Mouse (Mus musculus) lung, adult 2 months (tissue): ENCODE results near the gene St6galnac5. TPM values are rescaled to one million over a fixed set of nuclear protein-coding genes. Genes with fewer than 3 reads are reported as not detected.

Source experiments
- DNase-seq: peaks from one replicate; pipeline ENCODE4 v3.0.0; 2022
- H3K4me1 ChIP-seq: fragments of 200-500 bp; 2 replicates; pipeline ENCODE4 v1.6.1; 2011; ENCODE audit warnings: low read length; ENCODE audit not compliant: control insufficient read depth, insufficient read depth
- H3K4me3 ChIP-seq: fragments of 200-500 bp; replicated peaks from 2 replicates; pipeline ENCODE3; 2011; ENCODE audit warnings: low read depth, mild to moderate bottlenecking, control low read depth, low read length; ENCODE audit errors: extremely low read depth
- CTCF ChIP-seq: fragments of 200-500 bp; IDR thresholded peaks from 2 replicates; pipeline ENCODE4 v1.5.1; 2011; ENCODE audit warnings: mild to moderate bottlenecking, low read length, control low read depth; ENCODE audit not compliant: insufficient read depth
- POLR2A ChIP-seq: fragments of 200-500 bp; IDR thresholded peaks from 2 replicates; pipeline ENCODE4 v1.6.1; 2011; ENCODE audit warnings: low read depth, mild to moderate bottlenecking, control low read depth, low read length, borderline replicate concordance; ENCODE audit errors: extremely low read depth
- WGBS: fragments of 180-500 bp; shearing (Covaris S2); methylation state at CpG from one replicate; pipeline ENCODE4 v1.1.7; 2018; 5-methylcytosine and 5-hydroxymethylcytosine counted together
- polyA plus RNA-seq: library from polyadenylated mRNA; depleted of rRNA; stranded (reverse); fragments of >200 nt; gene quantifications from 2 replicates; pipeline ENCODE4 v1.2.3, GENCODE M21; 2012

The St6galnac5 gene
- polyA plus RNA-seq, 1 experiment = 0.67 TPM

DNA sequence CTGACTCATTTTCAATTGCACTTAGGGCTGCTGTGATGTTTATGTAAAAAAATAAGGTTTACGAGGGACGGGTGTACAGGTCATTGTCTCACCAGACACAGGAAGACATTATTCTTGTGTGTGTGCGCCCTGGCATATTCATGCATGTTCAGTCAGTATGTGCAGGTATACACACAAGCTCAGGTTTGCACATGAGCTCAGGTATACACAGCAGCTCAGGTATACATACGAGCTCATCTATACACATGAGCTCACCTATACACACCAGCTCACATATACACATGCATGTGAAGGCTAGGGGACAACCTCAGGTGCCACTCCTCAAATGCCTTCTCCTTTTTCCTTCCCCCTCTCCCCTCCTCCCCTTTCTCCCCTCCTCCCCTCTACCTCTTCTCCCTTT lies 120.6 kb downstream of the St6galnac5 start:
- Histone ChIP-seq H3K4me3 (no peak overlapping the region), H3K4me1 (no peaks in the 10 kb centered on the region)
- no peak for DNase-seq
- TF ChIP-seq CTCF (no peak), POLR2A (no peak)
- WGBS = 55% methylated on average over 4 of the region's 4 CpGs

DNA sequence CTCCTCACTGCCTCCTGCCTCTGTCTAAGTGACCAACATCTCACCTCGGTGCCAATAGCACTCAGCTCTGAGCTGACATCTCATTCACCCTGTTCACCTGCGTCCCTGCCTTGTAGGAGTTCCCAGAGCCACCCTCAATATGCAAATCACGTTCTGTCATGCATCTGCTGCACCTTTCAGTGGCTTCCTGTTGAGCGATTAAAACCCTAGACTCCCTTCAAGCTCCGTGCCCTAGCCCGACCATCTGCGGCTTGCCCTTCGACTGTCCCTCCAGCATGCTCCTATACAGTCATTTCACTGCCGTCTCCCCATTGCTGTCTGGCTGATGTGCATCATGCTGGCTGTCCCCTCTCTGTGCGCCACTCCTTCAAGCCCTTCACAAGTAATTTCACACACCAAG lies 126.0 kb downstream of the St6galnac5 start:
- WGBS = 60% methylated on average over 10 of the region's 10 CpGs
- DNase-seq = no peak
- Histone ChIP-seq H3K4me1 (no peaks in the 10 kb centered on the region), H3K4me3 (no peak overlapping the region)
- TF ChIP-seq POLR2A (no peak), CTCF (no peak)

GRCm38 (mm10) chr3:152855006-152855614 lies 126.9 kb downstream of the St6galnac5 start:
- DNase-seq = no peak
- TF ChIP-seq POLR2A = no peak
- TF ChIP-seq CTCF = no peak
- 70% methylated on average over 12 of the region's 12 CpGs for WGBS
- no peaks in the 10 kb centered on the region for H3K4me1 ChIP-seq
- no peak overlapping the region for H3K4me3 ChIP-seq

DNA sequence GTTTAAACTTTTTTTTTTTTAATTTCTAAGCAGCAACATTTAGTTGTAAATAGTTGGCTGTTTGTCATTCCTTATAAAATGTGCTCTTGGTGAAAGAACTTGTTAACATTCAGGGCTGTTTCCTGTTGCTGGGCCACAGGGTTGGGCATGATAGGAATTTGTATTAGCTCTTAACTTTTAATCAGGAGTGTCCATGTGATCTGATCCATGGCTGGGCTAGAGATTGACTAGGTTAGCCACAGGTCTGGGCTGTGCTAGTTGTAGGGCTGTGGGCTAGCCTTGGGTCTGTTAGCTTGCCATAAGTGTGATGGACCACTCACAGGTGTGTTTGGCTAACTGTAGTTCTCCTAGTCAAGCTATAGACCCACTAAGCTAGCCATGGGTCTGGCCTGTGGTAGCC lies 138.1 kb downstream of the St6galnac5 start:
- no peak for DNase-seq
- Histone ChIP-seq H3K4me1 (no peaks in the 10 kb centered on the region), H3K4me3 (no peak overlapping the region)
- no peak for TF ChIP-seq POLR2A
- no peak for TF ChIP-seq CTCF

DNA sequence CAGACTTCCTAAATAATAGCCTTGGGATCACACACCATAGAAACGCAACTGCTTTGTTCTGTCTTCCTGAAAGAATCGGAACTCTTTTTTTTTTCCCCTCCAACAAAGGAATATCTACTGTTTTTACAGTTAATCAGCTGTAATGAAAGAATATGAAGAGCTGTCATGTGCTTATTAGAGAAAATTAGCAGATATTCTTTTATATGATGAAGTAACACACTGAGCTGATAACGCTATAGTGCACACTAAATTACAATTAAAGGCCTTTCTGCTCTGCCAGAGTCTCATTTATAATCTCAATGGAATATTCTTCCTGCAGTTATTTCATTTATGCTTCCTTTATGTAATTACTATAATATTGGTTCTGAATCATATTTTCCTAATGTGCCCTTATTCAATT lies 139.4 kb downstream of the St6galnac5 start:
- no peaks in the 10 kb centered on the region for H3K4me1 ChIP-seq
- WGBS = 71% methylated on average over 3 of the region's 3 CpGs
- TF ChIP-seq CTCF = no peak
- TF ChIP-seq POLR2A = no peak
- no peak for DNase-seq
- no peak overlapping the region for H3K4me3 ChIP-seq

GRCm38 (mm10) chr3:152841264-152841663 lies 140.8 kb downstream of the St6galnac5 start:
- H3K4me1 ChIP-seq = no peaks in the 10 kb centered on the region
- 85% methylated on average over 6 of the region's 6 CpGs for WGBS
- no peak for DNase-seq
- TF ChIP-seq CTCF = no peak
- TF ChIP-seq POLR2A = no peak
- H3K4me3 ChIP-seq = no peak overlapping the region

DNA sequence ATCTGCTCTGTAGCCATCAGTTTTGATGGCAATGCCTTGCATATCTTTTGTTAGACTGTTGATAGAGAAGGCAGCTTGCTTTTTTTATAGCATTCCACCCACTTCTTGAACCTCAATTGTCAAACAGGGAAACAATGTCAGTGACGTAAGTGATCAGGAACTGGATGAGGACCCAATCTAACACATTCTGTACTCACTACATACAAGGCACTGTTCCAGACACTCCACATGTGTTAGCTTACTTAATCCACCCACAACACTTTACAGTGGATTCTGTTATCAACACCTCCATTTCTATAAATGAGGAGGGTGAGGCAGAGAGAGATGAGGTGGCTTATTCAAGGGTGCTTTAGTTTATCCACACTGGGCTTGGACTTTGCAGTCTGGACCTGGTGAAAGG lies 144.1 kb downstream of the St6galnac5 start:
- TF ChIP-seq CTCF (no peak), POLR2A (no peak)
- no peak for DNase-seq
- 57% methylated on average over 1 of the region's 1 CpGs for WGBS
- Histone ChIP-seq H3K4me3 (no peak overlapping the region), H3K4me1 (no peaks in the 10 kb centered on the region)

GRCm38 (mm10) chr3:152837407-152837806 lies 144.6 kb downstream of the St6galnac5 start:
- H3K4me1 ChIP-seq = no peaks in the 10 kb centered on the region
- DNase-seq = no peak
- TF ChIP-seq CTCF (no peak), POLR2A (no peak)
- no peak overlapping the region for H3K4me3 ChIP-seq
- WGBS = 50% methylated on average over 2 of the region's 2 CpGs

DNA sequence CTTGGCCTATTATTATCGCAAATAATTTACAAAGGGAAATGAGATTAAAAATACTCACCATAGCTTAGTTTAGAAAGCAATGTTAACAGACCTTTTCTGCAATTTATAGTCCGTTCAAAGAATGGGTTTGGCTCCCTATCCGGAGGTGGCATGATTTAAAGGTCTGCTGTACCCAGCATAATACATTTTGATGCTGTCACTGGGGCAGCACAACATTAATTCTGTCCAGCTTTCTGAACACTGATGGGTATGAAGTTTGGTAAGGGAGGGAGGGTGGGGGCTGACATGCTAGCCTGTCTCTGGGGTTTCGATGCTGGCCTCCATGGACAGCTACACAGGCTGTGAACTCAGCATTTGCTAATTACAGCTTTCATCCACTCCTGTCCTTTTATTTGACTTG lies 149.6 kb downstream of the St6galnac5 start:
- DNase-seq = no peak
- no peak overlapping the region for H3K4me3 ChIP-seq
- 88% methylated on average over 4 of the region's 4 CpGs for WGBS
- no peaks in the 10 kb centered on the region for H3K4me1 ChIP-seq
- TF ChIP-seq POLR2A = no peak

DNA sequence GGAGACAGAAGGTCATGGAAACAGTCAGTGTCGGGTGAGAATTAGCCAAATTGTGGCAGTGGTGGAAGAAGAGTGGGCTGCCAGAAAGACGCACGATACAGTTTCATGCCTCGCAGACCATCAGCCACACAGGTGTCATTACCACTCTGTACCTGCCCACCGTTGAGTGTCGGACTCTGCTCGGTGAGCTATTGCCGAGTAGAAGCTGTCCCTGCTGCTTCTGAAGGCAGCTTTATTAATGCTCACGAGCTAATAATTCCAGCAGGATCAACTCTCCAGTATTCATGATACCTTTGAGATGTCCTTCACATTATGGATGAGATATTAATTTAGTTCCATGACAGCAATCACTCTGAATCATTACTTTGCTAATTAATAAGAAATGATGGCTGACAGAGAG lies 150.1 kb downstream of the St6galnac5 start:
- no peak for DNase-seq
- no peak for TF ChIP-seq POLR2A
- TF ChIP-seq CTCF = no peak
- 90% methylated on average over 9 of the region's 9 CpGs for WGBS
- no peaks in the 10 kb centered on the region for H3K4me1 ChIP-seq
- no peak overlapping the region for H3K4me3 ChIP-seq

DNA sequence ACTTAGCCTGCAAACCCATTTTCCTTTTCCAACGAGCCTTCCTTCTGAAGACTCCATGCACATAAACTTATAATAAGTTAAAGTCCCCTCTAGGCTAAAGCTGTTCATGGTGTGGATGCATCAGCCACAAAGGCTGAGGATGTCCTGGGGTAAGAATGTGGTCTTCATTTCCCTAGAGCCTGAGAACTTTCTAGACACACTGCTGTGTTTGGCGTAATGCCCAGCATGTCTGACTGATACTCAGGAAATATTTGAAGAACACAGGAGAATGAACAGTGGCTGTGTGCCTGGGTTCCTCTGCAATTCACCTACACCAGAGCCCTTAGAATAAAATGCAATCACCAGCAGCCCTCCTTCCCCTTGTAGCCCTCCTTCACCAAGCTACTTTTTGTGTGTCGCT lies 150.7 kb downstream of the St6galnac5 start:
- 68% methylated on average over 3 of the region's 3 CpGs for WGBS
- no peak for DNase-seq
- TF ChIP-seq CTCF = no peak
- no peak for TF ChIP-seq POLR2A
- Histone ChIP-seq H3K4me3 (no peak overlapping the region), H3K4me1 (no peaks in the 10 kb centered on the region)
